Mouse (Mus musculus) brain, embryonic 14.5 days (tissue): ENCODE results near the gene Prickle2.

Experiments
- CTCF ChIP-seq: fragments of 200-500 bp; IDR thresholded peaks from 2 replicates; pipeline ENCODE4 v1.5.1; 2012; ENCODE audit warnings: inconsistent platforms, mild to moderate bottlenecking, moderate library complexity, borderline replicate concordance; ENCODE audit not compliant: insufficient read depth, insufficient read length; ENCODE audit errors: extremely low read depth
- POLR2A ChIP-seq: fragments of 200-500 bp; IDR thresholded peaks from 2 replicates; pipeline ENCODE4 v1.6.1; 2012; ENCODE audit warnings: mild to moderate bottlenecking, inconsistent platforms, borderline replicate concordance; ENCODE audit not compliant: poor library complexity, insufficient read depth, insufficient read length, severe bottlenecking; ENCODE audit errors: extremely low read depth

GRCm38 (mm10) chr6:92381085-92381484, 324.9 kb downstream of the Prickle2 start:
- TF ChIP-seq CTCF (no peak), POLR2A (no peak)
